Mouse (Mus musculus) lung, adult 2 months (tissue): ENCODE results near the gene Commd3.

Experiments
- CTCF ChIP-seq: fragments of 200-500 bp; IDR thresholded peaks from 2 replicates; pipeline ENCODE4 v1.5.1; 2011; ENCODE audit warnings: mild to moderate bottlenecking, low read length, control low read depth; ENCODE audit not compliant: insufficient read depth
- POLR2A ChIP-seq: fragments of 200-500 bp; IDR thresholded peaks from 2 replicates; pipeline ENCODE4 v1.6.1; 2011; ENCODE audit warnings: low read depth, mild to moderate bottlenecking, control low read depth, low read length, borderline replicate concordance; ENCODE audit errors: extremely low read depth

GRCm38 (mm10) chr2:18692031-18692430, 19.8 kb downstream of the Commd3 start:
- TF ChIP-seq POLR2A = no peak
- no peak for TF ChIP-seq CTCF
